Mouse (Mus musculus): ENCODE measurements around the gene Gm11444.

The Gm11444 gene

GRCm38 (mm10) chr11:85835753-85836522 lies 14.2 kb downstream of the Gm11444 start:
- no peak for DNase-seq (ENCODE audit: extremely low spot score)

- no peak for DNase-seq (ENCODE audit: extremely low spot score)
These were observed 15.0 kb downstream of the Gm11444 start for GRCm38 (mm10) chr11:85835001-85835752.

GRCm38 (mm10) chr11:85834386-85834931 lies 15.7 kb downstream of the Gm11444 start:
- peak; percentile 47 for DNase-seq (ENCODE audit: extremely low spot score)

GRCm38 (mm10) chr11:85833761-85834385 lies 16.3 kb downstream of the Gm11444 start:
- peak; percentile 54 for DNase-seq (ENCODE audit: extremely low spot score)

GRCm38 (mm10) chr11:85833081-85833521 lies 17.0 kb downstream of the Gm11444 start:
- peak; percentile 68 for DNase-seq (ENCODE audit: extremely low spot score)

- peak; percentile 86 for DNase-seq (ENCODE audit: extremely low spot score)
These were observed 17.8 kb downstream of the Gm11444 start, which contains the start of gene Tbx2 for GRCm38 (mm10) chr11:85832231-85832924. Tbx2 (plus strand) TSS chr11:85832551.

GRCm38 (mm10) chr11:85831656-85832230 lies 18.4 kb downstream of the Gm11444 start:
- peak; percentile 46 for DNase-seq (ENCODE audit: extremely low spot score)

- DNase-seq (ENCODE audit: extremely low spot score) = peak; percentile 72
These were observed 19.2 kb downstream of the Gm11444 start for GRCm38 (mm10) chr11:85830901-85831341.

- DNase-seq (ENCODE audit: extremely low spot score) = peak; percentile 70
These were observed 20.4 kb downstream of the Gm11444 start for GRCm38 (mm10) chr11:85829520-85830440.

- no peak for DNase-seq (ENCODE audit: extremely low spot score)
These were observed 21.2 kb downstream of the Gm11444 start for GRCm38 (mm10) chr11:85828691-85829519.

- DNase-seq (ENCODE audit: extremely low spot score) = peak; percentile 46
These were observed 22.8 kb downstream of the Gm11444 start for GRCm38 (mm10) chr11:85827342-85827741.

- no peak for DNase-seq (ENCODE audit: extremely low spot score)
These were observed 24.3 kb downstream of the Gm11444 start for GRCm38 (mm10) chr11:85825823-85826222.

- no peak for DNase-seq (ENCODE audit: extremely low spot score)
These were observed 25.1 kb downstream of the Gm11444 start for GRCm38 (mm10) chr11:85825031-85825430.

GRCm38 (mm10) chr11:85823794-85824193 lies 26.3 kb downstream of the Gm11444 start:
- peak; percentile 29 for DNase-seq (ENCODE audit: extremely low spot score)

GRCm38 (mm10) chr11:85823181-85823580 lies 27.0 kb downstream of the Gm11444 start:
- DNase-seq (ENCODE audit: extremely low spot score) = peak; percentile 91

GRCm38 (mm10) chr11:85821659-85822058 lies 28.5 kb downstream of the Gm11444 start:
- no peak for DNase-seq (ENCODE audit: extremely low spot score)

GRCm38 (mm10) chr11:85820959-85821358 lies 29.2 kb downstream of the Gm11444 start:
- no peak for DNase-seq (ENCODE audit: extremely low spot score)

GRCm38 (mm10) chr11:85818401-85818800 lies 31.7 kb downstream of the Gm11444 start:
- DNase-seq (ENCODE audit: extremely low spot score) = no peak

GRCm38 (mm10) chr11:85816471-85816870 lies 33.7 kb downstream of the Gm11444 start:
- DNase-seq (ENCODE audit: extremely low spot score) = no peak

All from embryo, embryonic 9.5 days (tissue).